Mouse (Mus musculus): ENCODE data around the gene Tas2r135.

Tas2r135 gene

DNA sequence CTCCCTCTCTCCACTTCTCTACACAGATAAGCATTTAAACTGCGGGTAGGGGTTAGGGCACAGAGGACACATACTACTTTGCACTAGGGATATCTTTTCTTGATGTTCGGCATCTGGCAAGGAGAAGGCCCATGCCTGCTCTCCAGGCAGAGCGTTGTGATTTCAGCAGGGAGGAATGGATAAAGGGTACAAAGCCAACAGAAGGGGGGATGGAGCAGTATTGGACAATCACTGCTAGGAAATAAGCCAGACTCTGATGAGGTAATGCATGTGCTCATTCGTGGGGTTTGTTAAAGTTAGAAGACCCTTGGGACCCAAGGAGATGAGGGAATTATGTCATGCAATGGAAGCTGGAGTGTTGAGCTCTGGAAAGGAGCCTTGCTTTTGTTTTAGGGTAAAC is 30.5 kb upstream of the Tas2r135 start:
- DNase-seq (ENCODE audit: low spot score in 2 of 2), result no peak

- DNase-seq (ENCODE audit: low spot score in 2 of 2), result no peak
These were observed 30.1 kb upstream of the Tas2r135 start for GRCm38 (mm10) chr6:42375131-42375530.

- DNase-seq (ENCODE audit: low spot score in 2 of 2), result no peak
These were observed 29.2 kb upstream of the Tas2r135 start for GRCm38 (mm10) chr6:42376016-42376415.

- no peak for DNase-seq (ENCODE audit: low spot score in 2 of 2)
These were observed 28.7 kb upstream of the Tas2r135 start for GRCm38 (mm10) chr6:42376504-42377019.

- DNase-seq (ENCODE audit: low spot score in 2 of 2), result no peak
These were observed 28.0 kb upstream of the Tas2r135 start for GRCm38 (mm10) chr6:42377280-42377679.

DNA sequence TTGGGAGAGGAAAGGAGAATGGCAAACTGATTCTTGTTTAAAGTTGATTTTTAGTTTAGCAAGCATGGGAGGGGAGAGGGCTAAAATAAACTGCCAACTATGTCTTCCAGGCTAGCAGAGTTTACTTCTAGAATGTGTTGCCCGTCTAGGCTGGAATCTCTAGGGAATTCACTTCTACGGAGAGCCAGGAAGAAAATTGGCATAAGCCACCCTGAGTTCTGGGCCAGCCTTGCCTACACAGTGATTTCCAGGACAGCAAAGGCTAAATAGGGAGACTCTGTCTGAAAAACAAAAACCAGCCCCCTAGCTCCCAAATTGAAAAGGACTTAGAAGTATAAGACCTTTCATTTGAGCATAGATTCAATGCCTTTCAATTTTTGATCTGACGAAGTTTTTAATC is 25.7 kb upstream of the Tas2r135 start:
- no peak for DNase-seq (ENCODE audit: low spot score in 2 of 2)

- no peak for DNase-seq (ENCODE audit: low spot score in 2 of 2)
These were observed 24.7 kb upstream of the Tas2r135 start for GRCm38 (mm10) chr6:42380416-42381144.

GRCm38 (mm10) chr6:42381221-42381620 is 24.0 kb upstream of the Tas2r135 start:
- no peak for DNase-seq (ENCODE audit: low spot score in 2 of 2)

DNA sequence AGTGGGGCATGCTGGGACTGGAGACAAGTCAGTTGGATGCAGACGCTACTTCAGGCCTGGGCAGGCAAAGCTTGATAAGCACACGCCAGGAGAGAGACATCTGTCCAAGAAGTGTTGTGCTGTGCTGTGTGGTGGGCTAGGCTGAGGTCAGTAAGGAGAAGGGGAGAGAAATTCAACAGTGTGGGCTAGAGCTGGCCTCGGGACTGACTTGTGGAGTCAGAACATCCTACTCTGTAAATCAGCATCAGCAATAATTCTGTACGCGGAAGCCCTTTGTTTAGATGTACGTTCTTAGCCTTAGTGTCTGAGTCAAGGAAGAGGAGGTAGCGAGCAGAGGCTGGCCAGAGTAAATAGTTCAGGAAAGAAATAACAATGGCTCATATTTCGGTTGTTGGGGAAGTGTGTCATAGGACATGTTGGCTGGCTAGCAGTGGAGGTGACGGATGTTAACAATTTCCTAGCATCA is 23.3 kb upstream of the Tas2r135 start:
- no peak for DNase-seq (ENCODE audit: low spot score in 2 of 2)

GRCm38 (mm10) chr6:42383360-42383759 is 21.9 kb upstream of the Tas2r135 start:
- no peak for DNase-seq (ENCODE audit: low spot score in 2 of 2)

DNA sequence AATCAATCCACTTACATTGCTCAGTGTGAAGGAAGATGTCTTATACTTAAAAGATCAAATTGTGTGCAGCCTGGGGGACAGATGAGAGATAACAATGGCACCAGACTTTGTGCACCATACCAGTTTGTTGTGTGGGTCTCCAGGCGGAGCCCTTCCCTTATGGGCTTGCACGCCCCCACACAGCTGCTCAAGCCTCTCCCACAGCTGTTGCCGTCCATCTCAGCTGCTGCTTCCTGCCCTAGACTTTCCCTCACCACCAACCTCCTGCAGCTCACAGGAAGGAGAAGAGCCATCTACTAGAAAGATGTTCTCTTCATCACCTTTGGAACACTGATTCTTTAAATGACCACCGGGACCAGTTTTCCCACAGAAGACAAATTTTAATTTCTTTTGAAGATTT is 19.6 kb upstream of the Tas2r135 start:
- no peak for DNase-seq (ENCODE audit: low spot score in 2 of 2)

DNA sequence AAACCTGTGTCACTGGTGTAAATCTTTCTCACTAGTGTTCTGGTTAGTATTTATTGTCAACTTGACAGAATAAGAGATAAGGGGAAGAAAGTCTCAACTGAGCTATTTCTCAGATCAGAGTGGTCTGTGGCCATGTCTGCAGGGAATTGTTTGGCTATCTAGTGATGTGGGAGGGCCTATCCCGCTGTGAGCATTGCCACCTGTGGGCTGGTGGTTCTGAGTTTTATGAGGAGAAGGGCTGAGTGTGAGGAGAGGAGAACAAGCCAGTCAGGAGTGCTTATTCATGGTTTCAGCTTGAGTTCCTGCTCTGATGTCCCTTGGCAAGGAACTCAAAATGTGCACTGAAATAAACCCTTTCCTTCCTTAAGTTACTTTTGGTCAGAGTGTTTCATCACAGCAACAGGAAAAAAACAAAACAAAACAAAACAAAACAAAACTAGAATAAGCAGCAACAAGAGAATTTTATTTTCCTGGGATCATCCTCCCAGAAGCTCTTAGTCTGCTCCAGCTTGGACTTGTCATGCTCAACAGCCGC is 13.4 kb upstream of the Tas2r135 start:
- no peak for DNase-seq (ENCODE audit: low spot score in 2 of 2)

DNA sequence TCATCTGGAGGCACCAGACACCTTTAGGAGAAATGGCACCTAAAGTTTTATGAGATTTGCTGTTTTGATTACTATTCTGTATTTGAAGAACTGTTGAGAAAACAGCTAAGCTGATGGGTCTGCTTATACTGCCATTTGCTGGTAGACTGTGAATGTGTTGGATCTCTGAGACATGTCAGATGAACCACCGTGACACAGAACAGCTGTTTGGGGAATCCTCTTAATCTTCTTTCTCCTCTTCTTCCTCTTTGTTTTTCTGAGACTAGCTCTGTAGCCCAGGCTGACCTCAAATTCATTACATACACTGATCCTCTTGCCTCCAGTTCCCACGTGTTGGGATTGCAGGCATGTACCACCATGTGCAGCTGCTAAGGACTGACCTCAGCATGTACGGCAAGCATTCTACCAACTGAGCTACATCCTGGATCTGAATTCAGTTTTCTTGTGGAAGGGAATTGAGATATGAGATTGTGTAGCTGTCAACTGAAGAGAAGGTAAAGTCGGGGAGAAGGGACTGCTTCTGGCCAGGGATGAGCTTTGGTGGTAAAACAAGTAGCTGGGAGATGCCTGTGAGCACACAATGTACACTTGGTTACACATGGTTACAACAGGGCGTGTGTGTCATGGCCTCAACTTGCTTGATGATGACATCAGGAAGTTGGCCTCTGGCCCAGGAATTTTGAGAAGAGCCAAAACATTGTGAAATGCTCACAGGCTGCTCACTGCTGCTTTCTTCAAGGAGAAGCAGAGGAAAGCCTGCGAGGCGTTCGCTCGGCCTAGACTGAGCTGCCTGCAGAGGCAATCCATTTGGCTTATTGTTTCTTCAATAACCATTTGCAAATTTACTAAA is 9.0 kb upstream of the Tas2r135 start:
- no peak for DNase-seq (ENCODE audit: low spot score in 2 of 2)

DNA sequence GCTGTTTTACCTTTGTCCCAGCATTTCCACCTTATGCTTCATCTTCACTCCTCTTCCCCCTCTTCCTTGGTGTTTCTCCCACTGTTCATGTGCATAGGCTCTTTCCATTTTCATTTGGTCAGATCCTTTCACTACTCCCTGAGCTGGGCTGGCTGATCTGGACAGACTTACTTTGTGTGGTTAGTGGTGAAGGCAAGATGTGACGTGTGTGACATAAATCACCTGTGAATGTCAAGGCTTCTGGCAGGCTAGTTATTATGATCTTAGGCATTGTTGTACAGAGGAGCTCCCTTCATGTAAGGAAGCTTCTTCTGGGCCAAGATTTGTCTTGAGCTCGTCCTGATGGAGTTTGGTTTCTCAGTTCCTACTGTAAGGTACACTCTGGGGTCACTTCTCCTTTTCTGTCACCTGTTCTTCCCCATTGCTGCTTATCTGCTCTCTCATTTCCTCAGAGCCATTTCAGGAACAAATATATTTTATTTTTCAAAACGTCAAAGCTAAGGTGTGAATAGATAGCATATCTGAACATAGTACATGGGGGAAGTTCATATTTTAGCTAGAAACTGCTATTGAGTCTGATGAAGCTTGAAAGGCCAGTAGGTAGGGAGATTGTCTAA is 8.1 kb upstream of the Tas2r135 start:
- DNase-seq (ENCODE audit: low spot score in 2 of 2), result no peak

GRCm38 (mm10) chr6:42398285-42398684 is 6.9 kb upstream of the Tas2r135 start:
- DNase-seq (ENCODE audit: low spot score in 2 of 2), result no peak

DNA sequence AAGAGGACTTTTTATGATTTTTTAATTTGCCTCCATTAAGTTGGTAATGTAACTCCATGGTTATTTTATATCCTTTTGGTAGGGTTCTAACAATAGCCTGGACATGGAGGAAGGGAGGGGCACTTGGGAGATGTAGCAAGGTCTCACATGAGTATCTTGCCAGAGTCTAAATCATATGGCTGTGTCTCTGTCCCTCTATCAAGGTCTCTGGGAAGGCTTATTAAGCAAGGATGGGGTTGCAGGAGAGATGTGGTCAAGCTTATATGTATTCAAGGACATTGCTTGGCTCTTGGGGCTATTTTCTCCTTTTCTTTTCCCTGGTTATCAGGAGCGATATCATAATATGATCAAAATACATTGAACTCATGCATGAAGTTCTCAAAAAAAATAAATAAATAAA is 6.2 kb upstream of the Tas2r135 start:
- no peak for DNase-seq (ENCODE audit: low spot score in 2 of 2)

GRCm38 (mm10) chr6:42399938-42400337 is 5.3 kb upstream of the Tas2r135 start, which contains the start of gene Tas2r143:
Gene Tas2r143, plus strand, starts transcription at chr6:42400238.
- DNase-seq (ENCODE audit: low spot score in 2 of 2), result no peak

- no peak for DNase-seq (ENCODE audit: low spot score in 2 of 2)
These were observed 14.2 kb downstream of the Tas2r135 start for GRCm38 (mm10) chr6:42419443-42419842.

GRCm38 (mm10) chr6:42421439-42421838 is 16.2 kb downstream of the Tas2r135 start:
- no peak for DNase-seq (ENCODE audit: low spot score in 2 of 2)

- DNase-seq (ENCODE audit: low spot score in 2 of 2), result no peak
These were observed 19.2 kb downstream of the Tas2r135 start for GRCm38 (mm10) chr6:42424472-42424871.

DNA sequence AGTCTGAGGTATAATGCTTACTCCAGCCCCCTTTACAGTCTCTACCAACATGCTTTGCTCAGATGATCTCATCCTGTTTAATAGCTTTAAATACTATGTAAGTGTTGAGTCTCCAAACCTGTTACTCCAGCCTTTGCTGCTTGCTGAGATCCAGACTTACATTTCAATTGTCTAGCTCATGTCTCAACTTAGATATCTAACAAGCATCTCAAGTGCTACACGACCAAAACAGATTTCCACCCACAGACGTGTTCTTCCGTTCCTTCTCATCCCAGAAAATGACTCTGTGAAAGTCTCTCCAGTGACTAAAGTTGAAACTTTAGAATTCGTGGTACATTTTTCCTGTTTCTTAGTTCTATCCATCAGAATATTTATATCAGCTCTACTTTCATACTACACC is 21.1 kb downstream of the Tas2r135 start:
- no peak for DNase-seq (ENCODE audit: low spot score in 2 of 2)

DNA sequence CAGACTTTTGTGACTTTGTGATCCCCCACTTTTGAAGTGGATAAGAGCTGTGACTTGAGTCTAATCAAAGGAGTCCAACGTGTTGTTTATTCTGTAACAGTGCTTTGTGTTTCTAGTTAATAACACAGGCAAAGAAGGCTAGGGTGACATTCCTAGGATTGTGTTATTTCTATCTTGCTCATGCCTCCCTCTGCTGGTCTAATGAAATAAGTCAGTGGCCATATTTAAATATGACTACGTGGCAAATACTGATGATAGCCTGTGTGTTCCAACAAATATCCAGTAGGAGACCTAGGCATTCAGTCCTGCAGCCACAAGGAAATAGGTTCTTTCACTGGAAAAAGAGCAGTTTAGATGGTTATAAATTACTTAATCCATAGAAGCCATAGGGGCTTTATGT is 28.3 kb downstream of the Tas2r135 start:
- DNase-seq (ENCODE audit: low spot score in 2 of 2), result no peak
